Mouse (Mus musculus): Measurements from ENCODE around the gene Ms4a18.

- TF ChIP-seq GATA1 (IDR thresholded peaks at IDR 0.05; ENCODE audit: borderline replicate concordance, low read length) (no peak), FLI1 (IDR thresholded peaks at IDR 0.05; ENCODE audit: low read length) (no peak)
These were observed 32.5 kb upstream of the Ms4a18 start for GRCm38 (mm10) chr19:11050286-11050685.
